Mouse (Mus musculus): Measurements from ENCODE around the gene Selenon.
A peak's percentile ranks its signal among the peaks of the same experiment; 100 is the strongest.

Selenon gene

DNA sequence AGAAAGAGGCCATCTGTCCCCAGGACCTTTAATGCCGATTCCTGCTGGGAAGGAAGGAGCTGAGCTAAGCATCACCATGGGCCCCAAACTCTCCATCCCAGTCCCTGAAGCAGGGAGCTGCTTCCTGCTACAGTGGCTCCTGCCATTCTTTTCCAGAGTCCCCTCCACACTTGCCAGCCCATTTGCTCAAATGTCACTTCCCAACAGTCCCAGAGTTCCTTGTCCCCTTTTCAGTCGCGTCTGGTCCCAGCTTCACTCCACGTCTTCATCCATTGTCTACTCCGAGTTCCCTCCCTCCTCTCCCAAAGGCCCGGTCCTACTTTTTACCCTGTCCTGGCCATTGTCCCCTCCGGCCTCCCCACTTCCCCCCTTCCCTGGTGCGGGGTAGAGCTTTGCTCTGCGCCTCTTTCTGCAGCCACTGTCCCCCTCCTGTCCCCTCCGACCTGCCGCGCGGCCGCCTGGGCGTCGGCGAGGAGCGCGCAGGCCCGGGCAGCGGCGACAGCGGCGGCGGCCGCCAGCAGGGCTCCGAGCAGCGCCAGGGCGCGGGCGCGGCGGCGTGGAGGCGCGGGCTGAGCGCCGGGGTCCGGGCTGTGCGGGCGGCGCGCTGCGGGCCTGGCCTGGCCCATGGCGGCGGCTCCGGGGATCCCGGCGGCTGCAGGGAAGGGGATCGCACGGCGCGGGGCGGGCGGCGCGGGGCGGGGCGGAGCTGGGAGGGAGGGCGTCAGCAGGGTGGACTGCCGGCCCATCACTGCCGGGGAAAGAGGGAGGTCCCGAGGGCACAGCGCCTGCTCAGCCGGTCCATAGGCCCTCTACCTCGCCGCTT lies at the start of gene Selenon:
Gene Selenon (minus strand): TSS at position 673 of the 823 bp plus-strand sequence.
- DNase-seq = peak; percentile 53

DNA sequence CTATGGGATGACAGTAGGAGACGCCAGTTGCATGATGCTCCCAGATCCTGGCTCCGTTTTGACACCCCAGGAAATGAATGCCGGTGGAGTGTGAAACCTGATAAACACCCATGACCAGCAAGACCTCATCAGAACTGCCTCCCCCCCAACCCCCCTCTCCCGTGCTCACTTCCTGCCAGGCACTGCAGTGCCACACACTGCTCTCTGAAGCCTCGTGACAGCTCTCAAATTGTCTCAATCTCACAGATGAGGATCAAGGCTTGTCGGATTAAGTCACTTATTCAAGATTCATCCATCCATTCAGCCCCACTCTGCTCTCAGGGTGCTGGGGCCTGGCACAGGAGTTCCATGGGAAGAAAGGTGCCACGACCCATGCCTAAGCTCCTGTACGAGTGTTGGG lies 49.4 kb upstream of the Selenon start:
- DNase-seq = no peak

DNA sequence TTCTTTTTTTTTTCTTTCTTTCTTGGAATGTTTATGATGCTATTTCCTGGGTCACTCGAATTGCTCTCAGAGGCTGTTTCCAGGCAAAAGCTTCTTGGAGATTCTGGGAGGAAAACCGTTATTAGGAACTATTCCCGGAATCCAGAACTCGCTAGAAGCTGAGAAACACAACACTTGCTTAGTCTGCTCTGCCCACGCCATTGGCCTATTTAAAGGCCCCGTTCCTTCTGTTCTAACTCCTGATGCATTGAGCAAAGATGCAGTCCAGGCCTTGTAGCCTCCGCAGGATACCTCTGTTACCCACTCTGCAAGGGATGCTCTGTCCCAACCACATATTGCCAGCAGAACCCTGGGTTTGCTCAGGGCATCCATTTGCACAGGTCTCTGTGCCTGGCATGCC lies 48.8 kb upstream of the Selenon start:
- no peak for DNase-seq

DNA sequence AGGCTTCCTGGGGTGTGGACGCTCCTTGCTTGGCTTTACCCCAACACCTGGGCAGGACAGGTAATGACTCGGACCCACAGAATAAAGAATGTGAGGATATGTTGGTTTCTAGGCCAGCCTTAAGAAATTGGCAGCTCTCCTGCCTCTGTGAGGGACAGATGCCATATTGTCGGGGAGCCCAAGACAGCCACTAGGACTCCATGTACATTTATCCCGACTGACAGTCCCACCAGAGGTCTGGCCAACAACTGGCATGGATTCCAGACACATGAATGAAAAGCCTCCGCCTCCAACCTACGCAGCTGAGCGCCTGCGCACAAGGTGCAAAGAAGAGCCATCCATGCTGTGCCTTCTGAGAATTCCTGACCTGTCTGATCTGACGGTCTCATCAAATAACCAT lies 48.1 kb upstream of the Selenon start:
- DNase-seq = no peak

DNA sequence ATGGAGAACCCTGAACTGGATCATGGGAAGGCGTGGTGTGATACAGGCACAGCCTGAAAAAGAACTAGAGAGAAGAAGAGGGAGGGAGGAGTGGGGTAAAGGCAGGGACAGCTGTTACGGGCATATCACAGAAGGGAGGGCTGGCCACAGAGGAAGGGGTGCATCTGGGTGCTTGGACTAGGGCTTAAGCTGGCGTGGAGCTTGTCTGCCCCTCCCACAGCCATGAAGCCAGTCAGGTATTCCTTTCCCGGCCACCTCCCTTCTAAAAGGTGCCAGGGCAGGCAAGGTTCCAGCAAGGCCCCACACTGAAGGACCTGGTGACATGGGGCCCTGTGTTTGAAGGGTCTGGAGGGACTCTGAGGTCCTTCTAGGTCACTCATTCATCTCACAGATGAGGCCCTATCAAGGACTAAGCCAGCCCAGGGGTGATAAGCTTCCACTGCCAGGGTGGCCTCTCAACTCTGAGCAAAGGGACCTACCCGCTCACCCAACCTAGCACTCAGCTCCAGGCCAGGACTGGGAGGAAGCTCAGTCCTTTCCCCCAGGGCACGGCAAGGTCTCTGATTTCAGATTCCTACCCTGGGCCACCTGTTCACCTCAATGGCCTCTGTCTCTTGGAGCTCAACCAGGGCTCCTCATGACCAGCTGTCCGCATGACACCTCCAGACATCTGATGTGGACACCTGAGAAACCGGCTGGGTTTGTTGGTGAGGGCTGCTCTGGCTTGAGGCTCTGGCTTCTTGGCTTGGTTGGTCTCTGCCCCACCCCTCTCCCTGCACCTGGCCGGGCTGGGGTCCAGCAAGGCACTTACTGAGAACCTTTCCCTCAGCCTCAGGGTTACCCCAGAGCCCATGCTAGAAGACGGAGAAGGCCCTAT lies 45.1 kb upstream of the Selenon start:
- no peak for DNase-seq

DNA sequence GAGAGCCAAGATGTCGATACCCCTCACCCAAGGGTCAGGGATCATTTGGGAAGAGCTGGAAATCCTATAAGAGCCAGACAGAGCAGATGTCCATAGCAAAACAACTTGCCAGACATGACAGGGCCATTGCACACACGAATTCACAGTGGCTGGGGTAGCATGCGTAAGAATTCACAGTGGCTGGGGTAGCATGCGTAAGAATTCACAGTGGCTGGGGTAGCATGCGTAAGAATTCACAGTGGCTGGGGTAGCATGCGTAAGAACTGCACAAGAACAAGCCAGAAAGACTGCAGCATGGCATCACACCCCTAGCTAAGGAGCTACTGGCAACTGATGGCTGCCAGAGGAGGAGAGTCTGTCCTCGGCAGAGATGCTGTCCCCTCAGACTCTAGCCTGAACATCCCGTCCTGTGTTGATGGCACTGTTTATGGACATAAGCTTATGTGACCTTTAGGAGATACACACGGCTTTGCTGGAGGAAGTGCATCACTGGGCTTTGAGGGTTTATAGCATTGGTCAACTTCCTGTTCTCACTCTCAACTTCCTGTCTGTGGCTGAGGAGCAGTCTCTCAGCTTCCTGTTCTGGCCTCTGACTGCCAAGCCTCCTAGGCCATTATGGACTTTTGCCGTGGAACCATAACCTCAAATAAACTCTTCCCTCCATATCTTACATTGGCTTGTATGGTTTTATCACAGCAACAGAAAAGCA lies 42.9 kb upstream of the Selenon start:
- DNase-seq = no peak

DNA sequence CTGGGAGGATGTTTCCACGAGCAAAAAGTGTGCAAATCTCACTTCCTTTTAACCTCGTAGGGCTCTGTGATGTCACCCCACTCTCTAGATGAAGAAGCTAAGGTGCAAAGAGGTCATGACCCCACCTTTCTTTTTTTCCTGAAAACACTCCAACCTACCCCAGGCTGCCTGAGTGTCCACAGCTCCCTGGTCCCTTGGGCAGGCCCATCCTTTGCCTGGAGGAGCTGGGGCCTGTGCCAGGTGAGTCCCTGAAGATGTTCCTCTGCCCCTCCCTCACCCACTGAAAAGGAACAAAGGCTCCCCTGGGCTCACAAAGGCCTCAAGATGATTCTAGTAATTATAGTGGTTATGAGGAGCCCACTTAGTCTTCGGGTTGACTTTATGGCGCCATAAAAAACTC lies 40.5 kb upstream of the Selenon start:
- DNase-seq = no peak

DNA sequence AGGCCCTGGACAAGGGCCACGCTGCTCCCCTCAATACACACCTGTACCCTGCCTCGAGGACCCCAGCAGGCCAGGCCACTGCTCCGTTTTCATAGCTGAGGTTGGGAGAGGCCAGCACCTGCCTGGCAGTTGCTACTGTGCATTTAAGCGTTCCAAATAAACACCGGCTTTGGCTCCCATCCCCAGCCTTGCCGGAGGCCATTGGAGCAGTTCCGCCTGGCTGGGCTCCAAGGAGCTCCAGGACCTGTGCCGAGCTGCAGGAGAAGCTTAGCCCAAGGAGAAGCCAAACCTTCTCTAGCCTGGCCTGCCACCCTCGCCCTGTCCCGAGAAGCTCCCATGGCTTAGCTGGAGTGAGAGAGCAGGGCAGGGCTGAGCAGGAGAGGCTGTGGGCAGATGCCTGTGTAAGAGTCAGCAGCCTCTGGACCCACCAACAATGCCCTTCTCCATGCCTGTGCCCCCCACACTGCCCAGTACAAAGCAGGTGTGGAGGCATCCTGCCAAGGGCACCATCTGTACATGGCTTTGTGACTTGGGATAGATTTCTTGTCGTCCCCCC lies 39.6 kb upstream of the Selenon start:
- peak; percentile 55 for DNase-seq

DNA sequence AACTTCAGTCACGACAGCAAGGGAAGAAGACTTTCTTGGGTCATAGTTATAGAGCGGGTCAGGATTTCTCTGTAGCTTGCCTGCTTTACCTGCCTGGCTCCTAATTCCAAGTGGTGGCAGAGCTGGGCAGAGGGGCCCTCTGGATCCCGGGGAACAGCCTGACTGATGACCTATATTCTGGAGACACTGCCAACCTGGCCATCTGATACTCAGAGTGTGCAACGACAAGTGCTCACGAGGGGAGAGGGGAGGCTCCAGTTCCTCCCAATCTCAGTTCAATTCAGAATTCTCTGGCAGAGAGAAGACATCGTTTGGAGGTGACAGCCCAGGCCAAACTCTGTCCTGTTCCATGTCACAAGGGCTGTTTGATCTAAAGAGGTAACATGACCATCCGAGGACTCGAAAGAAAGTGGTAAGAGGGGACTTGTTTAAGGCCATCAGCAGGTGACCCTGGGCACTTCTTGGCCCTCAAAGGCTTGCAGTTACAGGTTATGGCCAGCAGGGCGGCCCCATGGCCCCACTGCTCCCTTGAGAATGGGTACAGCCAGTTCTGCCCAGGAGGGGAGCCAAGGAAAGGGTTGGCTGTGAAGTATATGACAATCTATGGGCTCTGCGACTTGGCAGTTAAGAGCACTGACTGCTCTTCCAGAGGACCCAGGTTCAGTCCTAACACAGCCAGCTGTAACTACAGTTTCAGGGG lies 38.4 kb upstream of the Selenon start:
- no peak for DNase-seq

DNA sequence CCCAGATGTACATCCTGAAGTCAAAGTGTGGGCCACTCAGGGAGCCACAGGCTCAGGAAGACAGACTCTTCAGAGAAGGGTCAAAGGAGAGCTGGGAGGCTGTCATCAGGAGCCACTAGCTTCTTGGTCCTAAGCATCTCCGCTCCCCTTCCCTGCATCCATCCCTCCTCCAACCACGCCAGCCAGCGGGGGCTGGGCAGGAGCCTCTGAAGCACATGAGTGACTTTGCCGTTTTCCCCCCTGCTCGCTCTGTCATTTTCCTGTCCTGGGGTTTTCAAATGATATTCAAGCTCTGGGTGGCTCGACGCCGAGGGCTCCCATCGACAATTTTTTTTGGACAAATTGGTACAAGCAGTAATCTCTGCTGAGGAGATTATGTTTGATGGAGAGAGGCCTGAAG lies 37.8 kb upstream of the Selenon start:
- DNase-seq = no peak

DNA sequence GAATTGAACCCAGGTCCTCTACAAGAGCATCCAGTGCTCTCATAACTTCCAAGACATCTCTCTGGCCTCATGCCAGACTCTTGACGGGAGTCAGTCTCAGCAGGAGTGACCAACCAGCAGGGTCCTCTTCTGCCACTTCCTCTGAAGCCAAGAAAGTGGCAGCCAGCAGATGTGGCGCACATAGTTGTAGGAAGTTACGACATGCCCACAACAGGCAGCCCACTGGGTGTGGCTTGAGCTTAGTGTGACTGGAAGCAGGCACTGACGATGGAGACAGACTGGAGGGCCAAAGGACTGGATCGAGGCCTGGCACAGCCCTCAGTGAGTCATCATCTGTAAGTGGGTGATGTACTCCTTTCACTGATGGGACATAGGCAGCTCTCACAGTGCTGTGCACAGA lies 37.0 kb upstream of the Selenon start:
- no peak for DNase-seq

DNA sequence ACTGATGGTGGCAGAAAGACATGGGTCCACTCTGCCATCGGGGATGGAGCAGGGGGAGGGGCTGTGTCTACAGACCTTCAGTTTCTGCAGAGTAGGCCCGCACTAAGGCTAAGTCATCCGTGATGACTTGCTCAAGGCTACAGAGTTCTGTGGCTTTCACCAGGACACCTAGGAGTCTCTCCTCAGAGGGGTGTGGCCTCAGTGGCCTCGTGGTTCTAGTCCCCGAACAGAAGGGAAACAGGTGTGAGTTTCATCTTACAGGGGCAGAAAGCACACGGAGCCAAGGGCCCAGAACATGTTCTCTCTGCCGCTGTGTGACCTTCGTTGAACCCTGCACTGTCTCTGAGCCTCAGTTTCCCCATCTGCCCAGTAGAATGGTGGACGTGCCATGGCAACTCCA lies 36.3 kb upstream of the Selenon start:
- DNase-seq = no peak

DNA sequence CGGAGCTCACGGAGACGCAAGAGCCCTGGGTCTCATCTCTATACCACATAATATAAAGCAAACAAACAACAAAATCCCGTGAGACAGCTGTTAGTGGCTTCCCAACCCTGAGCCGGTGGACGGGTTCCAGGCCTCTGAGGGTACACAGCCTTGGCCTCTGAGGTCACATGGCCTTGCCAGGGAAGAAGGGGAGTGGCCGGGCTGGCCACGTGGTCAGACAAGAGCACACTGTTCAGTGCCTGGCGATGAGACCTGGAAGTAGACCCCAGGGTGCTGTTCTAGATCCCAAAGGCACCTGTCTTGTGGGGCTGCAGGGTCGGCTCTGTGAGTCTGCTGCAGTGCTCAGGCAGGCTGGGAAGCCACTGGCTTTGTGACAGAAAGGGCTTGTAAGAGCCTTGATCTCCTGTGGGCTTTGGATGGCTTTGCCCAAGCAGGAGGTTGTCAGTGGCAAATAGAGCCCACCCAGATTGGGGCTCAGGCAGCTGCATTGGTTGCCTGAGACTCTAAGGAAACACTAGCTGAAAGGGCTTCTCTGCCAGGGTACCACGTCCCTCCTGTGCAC lies 35.8 kb upstream of the Selenon start:
- DNase-seq = no peak

DNA sequence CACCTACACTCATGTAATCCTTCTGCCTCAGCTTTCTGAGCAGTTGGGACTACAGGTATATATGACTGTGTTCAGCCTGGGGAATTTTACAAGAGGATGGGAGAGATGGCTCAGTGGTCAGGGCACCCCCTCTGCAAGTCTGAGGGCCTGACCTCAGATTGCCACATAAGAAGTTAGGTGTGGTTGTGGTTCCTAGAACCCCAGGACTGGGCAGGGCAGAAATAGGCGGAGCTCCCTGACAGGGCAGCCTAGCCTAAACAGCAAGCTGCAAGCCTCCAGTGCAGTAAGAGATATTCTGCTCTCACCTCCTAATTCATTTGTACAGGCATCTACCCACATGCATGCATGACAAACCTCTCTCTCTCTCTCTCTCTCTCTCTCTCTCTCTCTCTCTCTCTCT lies 34.7 kb upstream of the Selenon start:
- no peak for DNase-seq

DNA sequence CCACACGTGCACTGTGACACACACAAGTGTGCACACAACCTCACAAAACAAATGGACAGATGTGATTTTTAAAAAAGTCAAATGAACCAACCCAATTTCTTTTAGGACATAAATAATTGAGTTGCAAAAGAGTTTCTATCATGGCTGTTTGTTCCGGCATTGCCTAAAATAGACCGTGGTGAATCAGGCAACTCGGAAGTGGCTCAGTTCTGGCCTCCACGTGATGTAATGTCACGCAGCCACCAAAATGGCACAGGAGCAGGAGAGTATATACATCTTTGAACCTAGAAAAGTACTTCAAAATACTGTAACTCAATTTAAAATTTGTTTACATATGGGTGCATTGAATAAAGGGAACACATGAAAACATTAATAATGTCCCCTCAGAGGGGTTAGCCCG lies 34.2 kb upstream of the Selenon start:
- DNase-seq = no peak

DNA sequence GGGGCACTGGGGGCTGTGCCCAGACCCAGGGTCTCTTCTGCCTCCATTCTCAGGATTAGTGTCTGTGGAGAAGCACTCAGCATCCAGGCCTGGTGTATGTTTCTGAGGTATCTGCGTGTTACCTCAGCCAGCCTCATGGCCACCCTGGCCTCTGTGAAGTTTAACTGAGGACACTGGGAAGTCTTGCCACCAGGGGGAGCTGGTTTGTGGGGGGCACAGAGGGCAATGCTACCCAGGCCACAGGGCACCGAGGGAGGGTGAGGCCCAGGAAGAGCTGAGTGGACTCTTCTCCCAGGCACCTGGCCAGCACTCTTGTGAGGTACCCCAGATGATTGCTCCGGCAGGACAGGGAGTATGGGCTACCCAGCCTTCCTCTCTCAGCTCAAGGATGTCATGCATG lies 31.5 kb upstream of the Selenon start:
- DNase-seq = no peak

DNA sequence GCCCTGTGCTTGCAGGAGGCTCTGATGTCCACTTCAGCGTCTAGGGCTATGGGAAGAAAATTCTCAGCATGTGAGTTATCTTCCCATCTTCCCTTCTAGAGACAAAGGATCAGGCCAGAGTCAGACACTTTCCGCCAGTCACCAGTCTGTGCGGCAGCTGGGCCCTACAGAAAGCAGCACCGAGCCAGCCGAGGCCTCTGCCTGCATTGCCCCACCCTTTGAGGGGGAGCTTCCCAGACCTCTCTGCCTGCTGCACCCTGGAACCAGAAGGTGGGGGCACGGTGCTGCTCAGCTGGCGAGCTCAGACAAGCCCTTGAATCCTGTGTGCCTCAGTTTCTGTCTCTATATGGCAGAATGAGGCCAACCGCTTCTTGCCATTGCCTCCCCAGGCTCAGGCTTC lies 29.4 kb upstream of the Selenon start:
- no peak for DNase-seq

DNA sequence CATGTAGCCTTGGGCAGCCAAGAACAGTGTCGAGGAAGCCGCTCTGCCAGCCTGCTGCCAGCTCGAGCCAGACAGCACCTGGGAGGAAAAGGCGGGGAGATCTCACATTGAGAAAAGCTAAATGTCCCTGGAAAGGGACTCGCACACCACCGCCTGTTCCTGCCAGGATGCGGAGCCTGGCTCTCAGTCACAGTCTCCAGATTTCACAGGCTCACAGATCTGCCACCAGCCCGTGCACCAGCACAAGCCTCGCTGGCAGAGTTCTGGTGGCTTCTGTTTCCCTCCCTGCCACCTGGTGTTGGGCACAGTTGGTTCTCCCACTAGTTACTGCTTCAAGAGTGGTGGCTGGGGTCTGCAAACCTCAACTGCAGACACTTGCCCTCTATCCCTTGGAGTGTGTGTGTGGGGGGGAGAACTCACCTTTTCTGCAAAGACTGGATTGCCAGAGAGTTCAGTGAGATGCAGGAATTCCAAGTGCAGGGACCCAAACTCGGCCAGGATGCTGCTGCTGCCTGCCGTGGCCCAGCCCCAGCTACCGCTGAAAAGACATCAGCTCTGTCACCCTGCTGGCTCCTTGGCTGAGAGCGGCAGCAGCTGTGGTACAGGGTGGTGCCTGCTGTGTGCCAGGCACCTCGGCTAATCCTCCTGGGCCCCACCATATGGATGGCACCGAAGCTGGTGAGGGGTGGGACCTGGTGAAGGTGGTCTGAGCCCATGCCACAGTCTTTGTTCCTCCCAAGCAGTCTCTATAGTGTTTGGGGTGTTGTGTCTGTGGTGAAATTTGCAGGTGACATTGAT lies 28.6 kb upstream of the Selenon start:
- DNase-seq = peak; percentile 43

DNA sequence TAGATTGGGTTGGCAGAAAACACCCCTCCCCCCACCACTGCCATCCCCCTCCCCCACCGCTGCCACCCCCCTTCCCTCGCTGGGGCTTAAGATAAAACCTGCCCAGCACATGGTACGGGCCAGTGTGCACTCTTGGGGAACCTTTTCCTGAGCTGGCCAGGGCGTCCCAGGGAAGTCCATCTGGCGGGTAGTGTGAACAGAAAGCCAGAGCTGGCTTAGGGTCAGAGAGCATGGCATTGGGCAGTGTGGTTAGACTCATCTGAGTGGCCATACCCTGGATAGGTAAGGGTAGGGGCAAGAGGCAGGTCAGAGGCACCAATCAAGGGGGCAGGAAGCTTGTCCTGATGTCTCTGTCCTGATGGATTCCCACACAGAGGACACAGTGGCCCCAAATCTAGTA lies 27.7 kb upstream of the Selenon start:
- DNase-seq = no peak

DNA sequence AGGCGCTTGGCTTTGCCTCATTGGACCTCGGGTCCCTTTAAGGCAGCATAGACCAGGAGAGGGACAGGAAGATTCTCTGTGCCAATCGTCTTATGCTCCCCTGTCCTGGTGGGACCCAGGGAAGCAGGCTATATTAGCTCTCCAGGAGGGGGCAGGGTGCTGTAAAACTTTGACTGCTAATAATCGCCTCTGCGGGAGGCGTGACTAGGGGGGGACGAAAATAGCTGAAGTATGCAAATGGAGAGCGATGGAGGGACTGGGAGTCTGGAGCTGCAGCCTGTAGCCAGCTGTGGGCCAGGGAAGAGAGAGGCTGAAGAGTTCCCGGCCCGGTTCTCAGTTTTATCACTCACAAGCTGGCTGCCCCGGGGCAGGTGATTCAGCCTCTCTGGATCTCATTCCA lies 27.2 kb upstream of the Selenon start:
- no peak for DNase-seq

DNA sequence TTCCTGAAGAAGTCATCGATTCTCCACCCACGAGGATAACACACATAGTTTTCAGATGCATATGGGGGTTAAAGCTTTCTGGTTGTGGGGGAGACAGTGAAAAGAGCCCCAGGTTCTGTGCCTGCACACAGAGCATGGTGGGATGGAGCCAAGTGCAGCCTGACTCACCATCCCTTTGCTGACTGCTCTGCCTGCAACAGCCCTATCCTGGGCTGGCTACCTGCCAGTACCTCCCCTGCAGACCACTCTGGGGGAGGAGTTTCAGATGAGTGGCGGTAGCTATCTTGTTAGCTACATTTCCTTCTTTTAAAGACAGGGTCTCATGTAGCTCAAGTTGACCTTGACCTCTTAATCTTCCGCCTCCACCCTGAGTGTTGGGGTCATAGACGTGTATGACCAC lies 26.4 kb upstream of the Selenon start:
- peak; percentile 50 for DNase-seq

All from right cerebral cortex, postnatal 14 days (tissue).